Mouse (Mus musculus) lung, adult 2 months (tissue): ENCODE measurements around the gene Eva1c. TPM values are rescaled to one million over a fixed set of nuclear protein-coding genes. Genes with fewer than 3 reads are reported as not detected.

Experiments used
- DNase-seq: peaks from one replicate; pipeline ENCODE4 v3.0.0; 2022
- H3K4me1 ChIP-seq: fragments of 200-500 bp; 2 replicates; pipeline ENCODE4 v1.6.1; 2011; ENCODE audit warnings: low read length; ENCODE audit not compliant: control insufficient read depth, insufficient read depth
- H3K4me3 ChIP-seq: fragments of 200-500 bp; replicated peaks from 2 replicates; pipeline ENCODE3; 2011; ENCODE audit warnings: low read depth, mild to moderate bottlenecking, control low read depth, low read length; ENCODE audit errors: extremely low read depth
- CTCF ChIP-seq: fragments of 200-500 bp; IDR thresholded peaks from 2 replicates; pipeline ENCODE4 v1.5.1; 2011; ENCODE audit warnings: mild to moderate bottlenecking, low read length, control low read depth; ENCODE audit not compliant: insufficient read depth
- POLR2A ChIP-seq: fragments of 200-500 bp; IDR thresholded peaks from 2 replicates; pipeline ENCODE4 v1.6.1; 2011; ENCODE audit warnings: low read depth, mild to moderate bottlenecking, control low read depth, low read length, borderline replicate concordance; ENCODE audit errors: extremely low read depth
- WGBS: fragments of 180-500 bp; shearing (Covaris S2); methylation state at CpG from one replicate; pipeline ENCODE4 v1.1.7; 2018; 5-methylcytosine and 5-hydroxymethylcytosine counted together
- polyA plus RNA-seq: library from polyadenylated mRNA; depleted of rRNA; stranded (reverse); fragments of >200 nt; gene quantifications from 2 replicates; pipeline ENCODE4 v1.2.3, GENCODE M21; 2012; rRNA removed

The Eva1c gene
- polyA plus RNA-seq, 1 experiment = 8.9 TPM

- no peak for DNase-seq
- no peaks in the 10 kb centered on the region for H3K4me1 ChIP-seq
- 94% methylated on average over 6 of the region's 6 CpGs for WGBS
- no peak overlapping the region for H3K4me3 ChIP-seq
- TF ChIP-seq POLR2A (no peak), CTCF (no peak)
These were observed 127.3 kb downstream of the Eva1c start for GRCm38 (mm10) chr16:90953770-90954169.

Other genes starting within 250 kb of the Eva1c start
- 9.8 and 10.3 TPM in 2 replicates for gene Mis18a, start 99.3 kb upstream of the Eva1c start, polyA plus RNA-seq
- gene Mrap, start 88.5 kb upstream of the Eva1c start, polyA plus RNA-seq = 21.4 and 26.7 TPM in 2 replicates
- 4.0 TPM in 2 replicates for gene Urb1, start 16.3 kb upstream of the Eva1c start, polyA plus RNA-seq
- gene Cfap298, start 108.4 kb downstream of the Eva1c start, polyA plus RNA-seq = 17.2 and 29.9 TPM in 2 replicates
- gene Synj1, start 184.6 kb downstream of the Eva1c start, polyA plus RNA-seq = 35.8 and 42.2 TPM in 2 replicates
- gene Paxbp1, start 217.8 kb downstream of the Eva1c start, polyA plus RNA-seq = 12.2 and 21.7 TPM in 2 replicates